9 mouse cellular contexts compared by ENCODE assay signal in the genomic region with DNA sequence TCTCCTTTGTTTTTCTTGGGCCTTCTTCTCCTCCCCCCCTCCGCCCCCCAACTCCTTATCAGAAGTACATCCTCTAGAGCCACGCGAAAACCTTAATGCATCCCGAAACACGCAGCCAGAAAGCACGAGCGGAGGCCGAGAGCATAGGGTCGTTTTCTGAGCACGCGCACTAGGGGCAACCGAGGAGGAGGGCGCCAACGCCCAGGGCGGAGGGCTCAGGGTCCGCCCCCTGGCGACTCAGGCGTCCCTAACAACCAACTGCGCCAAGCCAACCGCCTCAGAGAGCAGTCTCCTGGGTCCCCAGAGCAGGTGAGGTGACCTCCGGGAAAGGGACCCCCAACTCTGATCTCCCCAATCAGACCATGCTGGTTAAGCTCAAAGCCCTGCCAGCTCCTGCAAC. TPM values are rescaled to one million over a fixed set of nuclear protein-coding genes. Genes with fewer than 3 reads are reported as not detected.
DNase-seq lines count a peak whose midpoint lies in the region; ATAC-seq and TF ChIP-seq lines count a peak whose summit lies in the region.
"Had no signal": no experiment of that assay in that cellular context is flagged by ENCODE, and none has a peak within 500 bp of the region (broad histone marks: within the 10 kb centered on the region; RNA-seq: fewer than 3 reads in every experiment).

A gene (plus strand): TSS at position 172 of the 400 bp plus-strand sequence.

- WGBS in forebrain, embryonic 16.5 days = under 1% methylated on average over 21 of the region's 21 CpGs
- WGBS in lung, embryonic 14.5 days = under 1% methylated on average over 21 of the region's 21 CpGs
- WGBS in stomach, embryonic 14.5 days = 3% methylated on average over 21 of the region's 21 CpGs

- TF ChIP-seq CTCF in lung, embryonic 14.5 days (IDR thresholded peaks at IDR 0.05; ENCODE audit: low read depth) = 0 out of 2 replicates have a peak, but pooled peaks have one; percentile 26

- peak; percentile 83 for ATAC-seq in forebrain, embryonic 16.5 days
- ATAC-seq in lung, embryonic 14.5 days (ENCODE audit: insufficient read depth) = peak; percentile 81
- peak; percentile 68; the same call in 1 of the 2 replicates for ATAC-seq in stomach, embryonic 14.5 days (ENCODE audit: insufficient number of reproducible peaks, insufficient read depth, low FRiP score, low read depth)

- H3K4me1 ChIP-seq in forebrain, embryonic 16.5 days (replicated peaks; ENCODE audit: control insufficient read depth, insufficient read depth, low read length) = peaks cover 14% of the 10 kb centered on the region
- no peaks in the 10 kb centered on the region for H3K4me1 ChIP-seq in lung, embryonic 14.5 days (ENCODE audit: insufficient read depth)
- 0 out of 2 replicates have a peak, but pooled peaks cover 6% of the 10 kb centered on the region for H3K4me1 ChIP-seq in stomach, embryonic 14.5 days (ENCODE audit: control insufficient read depth, insufficient read depth, low read length)

- H3K36me3 ChIP-seq in forebrain, embryonic 16.5 days (ENCODE audit: control insufficient read depth, insufficient read depth) = no peaks in the 10 kb centered on the region
- H3K36me3 ChIP-seq in lung, embryonic 14.5 days (ENCODE audit: insufficient read depth) = 0 out of 2 replicates have a peak, but pooled peaks cover 15% of the 10 kb centered on the region
- H3K36me3 ChIP-seq in stomach, embryonic 14.5 days (ENCODE audit: control insufficient read depth, insufficient read depth, low read length) = peaks cover 4% of the 10 kb centered on the region; the same call in 1 of the 2 replicates

- H3K9me3 ChIP-seq in forebrain, embryonic 16.5 days (ENCODE audit: control insufficient read depth, low read length) = no peaks in the 10 kb centered on the region
- no peaks in the 10 kb centered on the region for H3K9me3 ChIP-seq in lung, embryonic 14.5 days (ENCODE audit: low read depth, low read length)
- H3K9me3 ChIP-seq in stomach, embryonic 14.5 days (ENCODE audit: control insufficient read depth, low read depth, low read length) = no peaks in the 10 kb centered on the region

- H3K9ac ChIP-seq in forebrain, embryonic 16.5 days (replicated peaks; ENCODE audit: low read depth, low read length) = peak within 1 kb of the TSS; percentile 65
- peak within 1 kb of the TSS; percentile 59 for H3K9ac ChIP-seq in lung, embryonic 14.5 days
- no peak within 1 kb of the TSS; the same call in 1 of the 2 replicates for H3K9ac ChIP-seq in stomach, embryonic 14.5 days (replicated peaks; ENCODE audit: low read depth, low read length)

- peak within 1 kb of the TSS; percentile 44 for H3K4me3 ChIP-seq in forebrain, embryonic 16.5 days (replicated peaks; ENCODE audit: low read length)
- H3K4me3 ChIP-seq in lung, embryonic 14.5 days (ENCODE audit: low read depth, low read length) = peak within 1 kb of the TSS; percentile 35
- peak within 1 kb of the TSS; percentile 30 for H3K4me3 ChIP-seq in stomach, embryonic 14.5 days (ENCODE audit: low read depth, low read length)

- no peaks in the 10 kb centered on the region for H3K27me3 ChIP-seq in forebrain, embryonic 16.5 days (replicated peaks; ENCODE audit: control insufficient read depth, insufficient read depth, low read length)
- peaks cover 6% of the 10 kb centered on the region; the same call in 1 of the 2 replicates for H3K27me3 ChIP-seq in lung, embryonic 14.5 days (ENCODE audit: insufficient read depth, low read length)
- no peaks in the 10 kb centered on the region for H3K27me3 ChIP-seq in stomach, embryonic 14.5 days (ENCODE audit: control insufficient read depth, insufficient read depth, low read length)

- peak; percentile 17 to 28 for DNase-seq in lung, adult 18-20 months
- DNase-seq in lung, postnatal 36 days = no peak
- peak; percentile 85 for DNase-seq in lung, embryonic 14.5 days
- no peak for DNase-seq in gastrocnemius, adult 18-20 months (ENCODE audit: low spot score)
- no peak for DNase-seq in left cerebral cortex, adult 11 months (ENCODE audit: low spot score)
- DNase-seq in spleen, adult 12 weeks (ENCODE audit: low spot score) = no peak

- peak within 1 kb of the TSS; percentile 78 for H3K4me2 ChIP-seq in forebrain, embryonic 16.5 days (ENCODE audit: low read length)
- peak within 1 kb of the TSS; percentile 76 for H3K4me2 ChIP-seq in lung, embryonic 14.5 days
- peak within 1 kb of the TSS; percentile 80 for H3K4me2 ChIP-seq in stomach, embryonic 14.5 days (replicated peaks; ENCODE audit: low read depth, low read length)

- H3K27ac ChIP-seq in forebrain, embryonic 16.5 days (ENCODE audit: low read length) = no peak within 1 kb of the TSS
- H3K27ac ChIP-seq in lung, embryonic 14.5 days (ENCODE audit: low read depth) = no peak within 1 kb of the TSS
- H3K27ac ChIP-seq in stomach, embryonic 14.5 days (ENCODE audit: low read length) = no peak within 1 kb of the TSS
- H3K27ac ChIP-seq: macrophage had no signal

RNA-seq across cellular contexts. Expression of the gene that starts here (rescaled TPM):
- 4.7 and 4.8 TPM in 2 replicates for polyA plus RNA-seq in forebrain, embryonic 16.5 days (2015; fragmentation: Nextera tagmentation; extraction: Ambion mirVana)
- polyA plus RNA-seq in lung, embryonic 14.5 days (2014; fragmentation: Nextera tagmentation; extraction: Ambion mirVana) = 0.35 and 0.70 TPM in 2 replicates
- 0.29 and 0.65 TPM in 2 replicates for polyA plus RNA-seq in stomach, embryonic 14.5 days (2014; fragmentation: Nextera tagmentation; extraction: Ambion mirVana)
- total RNA-seq in gastrocnemius, adult 18-20 months (2021) = not detected
- polyA plus RNA-seq: macrophage had no signal

Comparison
In these comparisons a context has a peak if more than half of its experiments do, and no peak if none do; other contexts are left out.
1. DNase-seq: peak in lung, adult 18-20 months (2 of 2); none in lung, postnatal 36 days (single experiment), gastrocnemius, adult 18-20 months (single experiment), left cerebral cortex, adult 11 months (single experiment) and spleen, adult 12 weeks (single experiment).
2. Peak in DNase-seq, ATAC-seq, H3K4me3 ChIP-seq, H3K9ac ChIP-seq and H3K4me2 ChIP-seq in lung, embryonic 14.5 days; RNA of the gene not detected or under 1 TPM.
3. Peak in ATAC-seq, H3K4me3 ChIP-seq and H3K4me2 ChIP-seq in stomach, embryonic 14.5 days; RNA of the gene not detected or under 1 TPM.
4. Peak in every context shown above with its lines, with median percentiles within 50 percentile points of each other: ATAC-seq, H3K4me2 ChIP-seq and H3K4me3 ChIP-seq.